Mouse (Mus musculus) kidney, adult 2 months (tissue): ENCODE measurements around the gene 4931422A03Rik. TPM values are rescaled to one million over a fixed set of nuclear protein-coding genes. Genes with fewer than 3 reads are reported as not detected.

ENCODE experiments used
- DNase-seq: peaks from one replicate; pipeline ENCODE4 v3.0.0; 2021
- H3K27ac ChIP-seq: fragments of 200-500 bp; 2 replicates; pipeline ENCODE4 v1.5.1; 2012; ENCODE audit warnings: low read depth, low read length, control low read depth, inconsistent platforms; ENCODE audit not compliant: insufficient read depth
- H3K27me3 ChIP-seq: fragments of 200-500 bp; replicated peaks from 2 replicates; pipeline ENCODE4 v1.6.1; 2012; ENCODE audit warnings: mild to moderate bottlenecking, moderate library complexity, low read length, inconsistent platforms; ENCODE audit not compliant: control insufficient read depth, insufficient read depth
- H3K36me3 ChIP-seq: fragments of 200-500 bp; 2 replicates; pipeline ENCODE4 v1.6.1; 2012; ENCODE audit warnings: mild to moderate bottlenecking, moderate library complexity, low read length, inconsistent platforms; ENCODE audit not compliant: control insufficient read depth, insufficient read depth
- H3K4me1 ChIP-seq: fragments of 200-500 bp; 2 replicates; pipeline ENCODE4 v1.6.1; 2011; ENCODE audit warnings: low read length; ENCODE audit not compliant: control insufficient read depth, insufficient read depth
- H3K4me3 ChIP-seq: fragments of 200-500 bp; 2 replicates; pipeline ENCODE4 v1.5.1; 2011; ENCODE audit warnings: mild to moderate bottlenecking, low read depth, low read length, control low read depth; ENCODE audit not compliant: insufficient read depth
- CTCF ChIP-seq: fragments of 200-500 bp; conservative IDR thresholded peaks from 2 replicates; pipeline ENCODE4 v1.5.1; 2011; ENCODE audit warnings: low read depth, mild to moderate bottlenecking, control low read depth, low read length, moderate library complexity, mixed read lengths; ENCODE audit not compliant: insufficient read depth, insufficient read length
- POLR2A ChIP-seq: fragments of 200-500 bp; IDR thresholded peaks from one replicate; pipeline ENCODE4 v1.6.1; 2011; ENCODE audit warnings: low read depth, low read length, control low read depth
- WGBS: fragments of 180-500 bp; shearing (Covaris S2); methylation state at CpG from one replicate; pipeline ENCODE4 v1.1.7; 2018; 5-methylcytosine and 5-hydroxymethylcytosine counted together
- polyA plus RNA-seq: library from polyadenylated mRNA; depleted of rRNA; stranded (reverse); fragments of >200 nt; gene quantifications from 2 replicates; pipeline ENCODE4 v1.2.3, GENCODE M21; 2012

4931422A03Rik gene
- polyA plus RNA-seq, 1 experiment, result not detected

DNA sequence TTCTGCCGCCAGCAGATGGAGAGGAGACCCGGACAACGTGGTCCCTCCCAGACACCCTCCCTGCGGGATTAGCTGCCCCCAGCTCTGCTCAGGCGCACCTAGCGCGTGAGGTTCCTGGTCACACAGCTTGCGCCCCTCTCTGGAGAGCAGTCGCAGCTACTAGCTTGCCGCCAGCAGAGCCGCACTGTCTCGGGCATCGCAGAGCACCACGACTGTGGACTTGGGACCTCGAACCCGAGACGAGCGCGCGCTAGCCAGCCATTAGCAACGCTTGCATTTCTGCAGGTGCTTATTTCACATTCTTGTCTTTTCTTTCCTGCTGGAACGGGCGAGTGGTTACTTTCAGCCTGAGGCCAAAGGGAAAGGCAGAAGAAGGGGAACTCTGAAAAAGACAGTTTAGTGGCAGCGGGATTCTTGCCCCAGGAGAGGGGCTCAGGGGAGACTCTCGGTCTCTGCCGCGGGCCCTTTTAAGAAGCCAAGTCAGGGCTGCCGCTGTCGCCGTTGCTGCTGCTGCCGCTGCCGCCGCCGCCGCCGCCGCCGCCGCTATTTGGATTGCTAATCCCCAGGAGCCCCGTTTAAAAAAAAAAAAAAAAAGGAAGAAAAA, 58.6 kb downstream of the 4931422A03Rik start:
- TF ChIP-seq CTCF (peak; percentile 41), POLR2A (peak; percentile 37)
- DNase-seq, result peak; percentile 80

DNA sequence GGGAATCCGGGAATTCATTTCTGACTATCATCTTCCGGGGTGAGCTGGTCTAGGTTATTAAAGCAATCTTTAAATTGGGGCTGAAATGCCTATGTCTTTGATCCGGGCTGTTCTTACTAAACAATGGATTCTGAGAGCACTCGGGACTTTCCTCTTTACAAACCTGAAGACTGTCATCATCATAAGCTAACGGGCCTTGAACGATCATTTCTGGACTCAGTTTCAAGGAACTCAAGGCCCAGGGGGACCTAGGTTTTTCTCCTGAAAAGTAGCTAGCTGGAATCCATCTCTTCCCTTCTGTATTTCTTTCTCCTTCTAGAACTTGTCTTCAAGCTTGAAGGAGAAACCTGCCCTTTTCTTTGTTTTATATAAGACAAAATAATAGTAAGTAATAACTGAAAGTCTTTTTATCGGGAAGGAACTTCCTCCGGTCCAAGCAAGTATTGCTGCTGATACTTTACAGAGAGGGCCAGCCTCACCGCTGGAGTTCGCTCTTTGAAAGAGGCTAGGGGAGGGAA, 59.2 kb downstream of the 4931422A03Rik start:
- Histone ChIP-seq H3K36me3 (no peaks in the 10 kb centered on the region), H3K27ac (peak overlapping the region; percentile 83), H3K4me3 (peak overlapping the region; percentile 79), H3K4me1 (no peaks in the 10 kb centered on the region), H3K27me3 (peaks cover 3% of the 10 kb centered on the region)
- 38% methylated on average over 10 of the region's 10 CpGs for WGBS
- DNase-seq, result no peak
- TF ChIP-seq CTCF (no peak), POLR2A (no peak)

More for the DNA sequence above, 58.6 kb downstream of the 4931422A03Rik start:
- Histone ChIP-seq H3K4me3 (peak overlapping the region; percentile 79), H3K36me3 (no peaks in the 10 kb centered on the region), H3K27me3 (peaks cover 3% of the 10 kb centered on the region), H3K27ac (peak overlapping the region; percentile 83), H3K4me1 (no peaks in the 10 kb centered on the region)
- WGBS, result 1% methylated on average over 40 of the region's 40 CpGs

DNA sequence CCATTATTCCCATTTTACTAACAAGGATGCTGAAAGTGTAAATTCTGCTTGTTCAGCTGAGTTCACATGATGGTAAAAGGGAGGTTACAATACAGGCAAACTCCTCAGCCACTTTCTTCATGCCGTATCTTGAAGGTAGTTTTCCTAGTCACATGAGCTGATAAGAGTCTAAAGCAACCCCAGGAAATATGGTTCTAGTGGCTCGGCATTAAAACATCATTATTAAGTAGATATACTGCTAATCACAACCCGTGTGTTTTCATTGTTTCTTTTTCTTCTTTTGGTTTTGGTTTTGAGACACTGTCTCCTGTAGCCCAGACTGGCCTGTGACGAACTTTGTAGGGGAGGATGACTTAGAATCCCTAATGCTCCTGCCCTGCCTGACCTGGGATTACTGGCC, 60.0 kb downstream of the 4931422A03Rik start:
- H3K4me3 ChIP-seq, result no peak overlapping the region
- peaks cover 3% of the 10 kb centered on the region for H3K27me3 ChIP-seq
- TF ChIP-seq POLR2A (no peak), CTCF (no peak)
- H3K4me1 ChIP-seq, result no peaks in the 10 kb centered on the region
- peak; percentile 21 for DNase-seq
- H3K36me3 ChIP-seq, result no peaks in the 10 kb centered on the region
- WGBS, result 70% methylated on average over 4 of the region's 4 CpGs
- H3K27ac ChIP-seq, result no peak overlapping the region

DNA sequence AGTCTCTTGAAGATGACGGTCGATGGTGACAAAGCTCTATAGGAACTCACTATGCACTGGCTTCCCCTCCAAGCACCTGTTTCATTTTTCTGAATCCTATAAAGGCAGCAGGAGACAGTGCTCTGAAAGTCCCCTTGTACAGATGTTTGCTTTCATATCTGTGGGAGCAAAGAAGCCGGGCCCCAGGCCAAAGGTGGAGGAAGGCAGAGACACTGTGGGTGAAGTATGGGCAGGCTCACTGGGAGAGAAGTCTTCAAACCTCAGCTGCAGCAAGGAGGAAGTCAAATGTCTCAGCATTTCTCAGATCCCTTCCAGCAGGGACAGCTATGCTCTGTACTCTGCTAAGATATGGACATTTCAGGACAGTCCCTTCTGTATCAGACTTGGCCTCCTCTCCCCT, 62.8 kb downstream of the 4931422A03Rik start:
- Histone ChIP-seq H3K36me3 (no peaks in the 10 kb centered on the region), H3K27me3 (peaks cover under 1% of the 10 kb centered on the region), H3K4me1 (no peaks in the 10 kb centered on the region), H3K4me3 (no peak overlapping the region), H3K27ac (no peak overlapping the region)
- no peak for DNase-seq
- TF ChIP-seq CTCF, result no peak
- no peak for TF ChIP-seq POLR2A
- WGBS, result 93% methylated on average over 3 of the region's 3 CpGs

DNA sequence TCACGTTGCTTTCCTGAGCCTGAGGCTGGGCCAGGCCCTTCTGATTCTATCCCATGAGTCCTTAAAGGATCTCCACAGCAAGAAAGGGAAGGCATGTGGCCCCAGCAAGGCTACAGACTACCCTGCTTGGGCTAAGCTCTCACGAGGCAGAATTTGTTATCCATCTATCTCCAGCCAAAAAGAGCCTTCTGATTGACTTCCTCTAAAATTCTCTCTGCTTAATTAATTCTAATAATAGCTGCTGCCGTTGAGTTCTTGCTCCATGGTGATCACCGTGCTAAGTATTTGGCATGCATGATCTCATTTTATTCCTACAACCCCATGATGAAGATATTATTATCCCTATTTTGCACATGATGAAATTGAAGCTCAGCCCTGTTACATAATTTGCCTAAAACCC, 65.8 kb downstream of the 4931422A03Rik start:
- TF ChIP-seq CTCF, result no peak
- TF ChIP-seq POLR2A, result no peak

DNA sequence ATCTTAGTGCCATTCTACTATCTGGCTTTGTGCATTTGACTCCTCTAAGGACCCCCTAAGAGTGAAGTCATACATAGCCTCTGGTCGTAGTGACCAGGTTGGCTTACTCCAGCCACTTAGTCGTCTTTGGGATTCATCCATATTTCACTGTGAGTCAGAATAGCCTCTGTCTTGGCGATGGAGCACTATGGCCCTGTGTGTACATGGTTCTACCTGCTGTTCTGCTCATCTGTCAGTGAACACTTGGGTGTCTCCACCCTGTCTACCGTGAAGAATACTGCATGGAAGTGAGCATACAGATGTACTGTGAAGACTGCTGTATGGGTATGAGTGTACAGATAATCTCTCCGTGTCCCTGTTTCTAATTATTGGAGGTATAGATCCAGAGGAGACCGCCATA, 68.6 kb downstream of the 4931422A03Rik start:
- TF ChIP-seq CTCF (no peak), POLR2A (no peak)
- Histone ChIP-seq H3K27ac (no peak overlapping the region), H3K36me3 (no peaks in the 10 kb centered on the region), H3K27me3 (no peaks in the 10 kb centered on the region), H3K4me1 (no peaks in the 10 kb centered on the region), H3K4me3 (no peak overlapping the region)
- 93% methylated on average over 6 of the region's 6 CpGs for WGBS
- DNase-seq, result no peak

More for the DNA sequence above, 65.8 kb downstream of the 4931422A03Rik start:
- no peaks in the 10 kb centered on the region for H3K36me3 ChIP-seq
- H3K27me3 ChIP-seq, result no peaks in the 10 kb centered on the region
- no peaks in the 10 kb centered on the region for H3K4me1 ChIP-seq
- 63% methylated on average over 4 of the region's 4 CpGs for WGBS
- H3K27ac ChIP-seq, result no peak overlapping the region
- H3K4me3 ChIP-seq, result no peak overlapping the region
- no peak for DNase-seq

DNA sequence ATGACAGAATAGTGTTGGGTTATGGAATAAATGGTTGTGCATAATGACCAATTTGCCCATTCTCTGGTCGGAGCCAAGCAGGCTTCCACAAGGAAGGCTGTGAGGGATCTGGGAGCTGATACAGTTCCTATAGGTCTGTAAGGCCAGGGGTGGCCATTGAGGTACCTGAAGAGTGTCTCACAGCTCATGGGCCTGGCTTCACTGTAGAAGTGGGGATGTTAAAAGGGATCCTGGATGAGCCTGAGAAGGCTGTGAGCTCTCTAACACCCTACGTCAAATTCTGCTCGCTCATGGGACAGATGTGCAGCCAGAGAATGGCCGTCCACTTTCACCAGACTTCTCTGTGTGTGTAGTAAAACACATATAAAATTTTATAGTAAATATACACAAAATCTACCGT, 69.1 kb downstream of the 4931422A03Rik start:
- no peak for DNase-seq
- no peaks in the 10 kb centered on the region for H3K36me3 ChIP-seq
- no peaks in the 10 kb centered on the region for H3K4me1 ChIP-seq
- H3K4me3 ChIP-seq, result no peak overlapping the region
- H3K27ac ChIP-seq, result no peak overlapping the region
- 90% methylated on average over 5 of the region's 5 CpGs for WGBS
- TF ChIP-seq CTCF, result no peak
- no peak for TF ChIP-seq POLR2A
- no peaks in the 10 kb centered on the region for H3K27me3 ChIP-seq

DNA sequence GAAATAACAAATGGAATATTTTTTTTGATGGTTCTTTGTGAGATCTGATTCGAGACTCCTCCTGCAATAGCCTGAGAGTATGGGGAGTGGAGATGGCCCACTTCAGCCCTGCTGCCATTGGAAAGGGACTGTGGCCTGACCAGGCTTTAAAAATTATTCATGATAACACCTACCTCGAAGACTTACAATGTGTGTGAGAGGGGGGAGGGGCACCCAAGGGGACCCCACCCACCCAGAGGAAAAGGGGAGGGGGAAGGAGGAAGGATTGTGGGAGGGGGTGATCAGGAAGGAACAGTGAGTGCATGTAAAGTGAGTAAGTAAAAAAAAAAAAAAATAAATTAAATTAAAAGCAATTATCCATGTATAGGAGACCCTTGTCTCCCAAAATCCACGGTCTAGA, 69.5 kb downstream of the 4931422A03Rik start:
- H3K27ac ChIP-seq, result no peak overlapping the region
- no peaks in the 10 kb centered on the region for H3K27me3 ChIP-seq
- TF ChIP-seq POLR2A (no peak), CTCF (no peak)
- WGBS, result 69% methylated on average over 3 of the region's 3 CpGs
- H3K4me3 ChIP-seq, result no peak overlapping the region
- no peaks in the 10 kb centered on the region for H3K4me1 ChIP-seq
- H3K36me3 ChIP-seq, result no peaks in the 10 kb centered on the region
- no peak for DNase-seq
